Mouse (Mus musculus) kidney, adult 2 months (tissue): ENCODE measurements around the gene Icmt. TPM values are rescaled to one million over a fixed set of nuclear protein-coding genes. Genes with fewer than 3 reads are reported as not detected.

Source experiments
- DNase-seq: peaks from one replicate; pipeline ENCODE4 v3.0.0; 2021
- H3K27ac ChIP-seq: fragments of 200-500 bp; 2 replicates; pipeline ENCODE4 v1.5.1; 2012; ENCODE audit warnings: low read depth, low read length, control low read depth, inconsistent platforms; ENCODE audit not compliant: insufficient read depth
- H3K27me3 ChIP-seq: fragments of 200-500 bp; replicated peaks from 2 replicates; pipeline ENCODE4 v1.6.1; 2012; ENCODE audit warnings: mild to moderate bottlenecking, moderate library complexity, low read length, inconsistent platforms; ENCODE audit not compliant: control insufficient read depth, insufficient read depth
- H3K36me3 ChIP-seq: fragments of 200-500 bp; 2 replicates; pipeline ENCODE4 v1.6.1; 2012; ENCODE audit warnings: mild to moderate bottlenecking, moderate library complexity, low read length, inconsistent platforms; ENCODE audit not compliant: control insufficient read depth, insufficient read depth
- H3K4me1 ChIP-seq: fragments of 200-500 bp; 2 replicates; pipeline ENCODE4 v1.6.1; 2011; ENCODE audit warnings: low read length; ENCODE audit not compliant: control insufficient read depth, insufficient read depth
- H3K4me3 ChIP-seq: fragments of 200-500 bp; 2 replicates; pipeline ENCODE4 v1.5.1; 2011; ENCODE audit warnings: mild to moderate bottlenecking, low read depth, low read length, control low read depth; ENCODE audit not compliant: insufficient read depth
- CTCF ChIP-seq: fragments of 200-500 bp; conservative IDR thresholded peaks from 2 replicates; pipeline ENCODE4 v1.5.1; 2011; ENCODE audit warnings: low read depth, mild to moderate bottlenecking, control low read depth, low read length, moderate library complexity, mixed read lengths; ENCODE audit not compliant: insufficient read depth, insufficient read length
- POLR2A ChIP-seq: fragments of 200-500 bp; IDR thresholded peaks from one replicate; pipeline ENCODE4 v1.6.1; 2011; ENCODE audit warnings: low read depth, low read length, control low read depth
- WGBS: fragments of 180-500 bp; shearing (Covaris S2); methylation state at CpG from one replicate; pipeline ENCODE4 v1.1.7; 2018; 5-methylcytosine and 5-hydroxymethylcytosine counted together
- polyA plus RNA-seq: library from polyadenylated mRNA; depleted of rRNA; stranded (reverse); fragments of >200 nt; gene quantifications from 2 replicates; pipeline ENCODE4 v1.2.3, GENCODE M21; 2012

Gene Icmt
- polyA plus RNA-seq, 1 experiment = 31.2 TPM

- Histone ChIP-seq H3K36me3 (no peaks in the 10 kb centered on the region), H3K4me3 (no peak overlapping the region), H3K4me1 (no peaks in the 10 kb centered on the region), H3K27ac (no peak overlapping the region), H3K27me3 (no peaks in the 10 kb centered on the region)
- 4% methylated on average over 32 of the region's 32 CpGs for WGBS
- DNase-seq = no peak
- TF ChIP-seq CTCF (no peak), POLR2A (no peak)
Measured at GRCm38 (mm10) chr4:152286183-152286582, 10.8 kb upstream of the Icmt start.

- 5% methylated on average over 26 of the region's 26 CpGs for WGBS
- Histone ChIP-seq H3K36me3 (no peaks in the 10 kb centered on the region), H3K27ac (no peak overlapping the region), H3K4me3 (no peak overlapping the region), H3K27me3 (no peaks in the 10 kb centered on the region), H3K4me1 (no peaks in the 10 kb centered on the region)
- DNase-seq = peak; percentile 73
- TF ChIP-seq POLR2A = no peak
- no peak for TF ChIP-seq CTCF
Measured at GRCm38 (mm10) chr4:152286887-152287286, 10.1 kb upstream of the Icmt start.

- no peak for DNase-seq
- WGBS = 17% methylated on average over 19 of the region's 19 CpGs
- Histone ChIP-seq H3K27me3 (no peaks in the 10 kb centered on the region), H3K27ac (no peak overlapping the region), H3K4me1 (no peaks in the 10 kb centered on the region), H3K36me3 (no peaks in the 10 kb centered on the region), H3K4me3 (no peak overlapping the region)
- TF ChIP-seq POLR2A (no peak), CTCF (no peak)
Measured at GRCm38 (mm10) chr4:152287317-152288120, 9.5 kb upstream of the Icmt start.

GRCm38 (mm10) chr4:152288398-152288945 lies 8.6 kb upstream of the Icmt start:
- TF ChIP-seq POLR2A (no peak), CTCF (no peak)
- WGBS = 50% methylated on average over 18 of the region's 18 CpGs
- no peak overlapping the region for H3K4me3 ChIP-seq
- no peak overlapping the region for H3K27ac ChIP-seq
- no peaks in the 10 kb centered on the region for H3K36me3 ChIP-seq
- no peak for DNase-seq
- no peaks in the 10 kb centered on the region for H3K4me1 ChIP-seq
- no peaks in the 10 kb centered on the region for H3K27me3 ChIP-seq

- TF ChIP-seq POLR2A = no peak
- no peak for TF ChIP-seq CTCF
- H3K27ac ChIP-seq = no peak overlapping the region
- DNase-seq = no peak
- H3K36me3 ChIP-seq = no peaks in the 10 kb centered on the region
- no peak overlapping the region for H3K4me3 ChIP-seq
- WGBS = 7% methylated on average over 39 of the region's 39 CpGs
- H3K4me1 ChIP-seq = no peaks in the 10 kb centered on the region
- no peaks in the 10 kb centered on the region for H3K27me3 ChIP-seq
Measured at GRCm38 (mm10) chr4:152290385-152290784, 6.6 kb upstream of the Icmt start.

GRCm38 (mm10) chr4:152290991-152291390 lies 6.0 kb upstream of the Icmt start:
- H3K27ac ChIP-seq = no peak overlapping the region
- no peaks in the 10 kb centered on the region for H3K36me3 ChIP-seq
- no peak overlapping the region for H3K4me3 ChIP-seq
- TF ChIP-seq POLR2A (no peak), CTCF (no peak)
- no peak for DNase-seq
- H3K4me1 ChIP-seq = no peaks in the 10 kb centered on the region
- WGBS = 24% methylated on average over 11 of the region's 11 CpGs
- H3K27me3 ChIP-seq = no peaks in the 10 kb centered on the region

GRCm38 (mm10) chr4:152291562-152291961 lies 5.5 kb upstream of the Icmt start, which contains the start of gene Hes3:
Gene Hes3 (minus strand): TSS chr4:152291662.
- H3K27me3 ChIP-seq = no peaks in the 10 kb centered on the region
- 44% methylated on average over 6 of the region's 6 CpGs for WGBS
- TF ChIP-seq CTCF (no peak), POLR2A (no peak)
- no peaks in the 10 kb centered on the region for H3K36me3 ChIP-seq
- DNase-seq = no peak
- no peak within 1 kb of the TSS for H3K27ac ChIP-seq
- peaks cover 2% of the 10 kb centered on the region; the same call in 1 of the 2 replicates for H3K4me1 ChIP-seq
- H3K4me3 ChIP-seq = no peak within 1 kb of the TSS
